Mouse (Mus musculus): ENCODE results near the gene D630039A03Rik. TPM values are rescaled to one million over a fixed set of nuclear protein-coding genes. Genes with fewer than 3 reads are reported as not detected.

Gene D630039A03Rik
- polyA plus RNA-seq (2015; fragmentation: Nextera tagmentation; extraction: Ambion mirVana), result not detected in 2 replicates

GRCm38 (mm10) chr4:57916201-57916661 is at the start of gene D630039A03Rik:
TSS of gene D630039A03Rik (minus strand) at chr4:57916297.

GRCm38 (mm10) chr4:57956029-57956960 is 40.2 kb upstream of the D630039A03Rik start, which contains the start of gene Txn1:
TSS of gene Txn1 (minus strand) at chr4:57956411.

Other genes with a start within 250 kb of the D630039A03Rik start
- 18.6 and 20.4 TPM in 2 replicates for gene Akap2, start 198.6 kb downstream of the D630039A03Rik start, polyA plus RNA-seq (2015; fragmentation: Nextera tagmentation; extraction: Ambion mirVana)
- gene Txn1, start 40.1 kb upstream of the D630039A03Rik start, polyA plus RNA-seq (2015; fragmentation: Nextera tagmentation; extraction: Ambion mirVana), result 196 and 222 TPM in 2 replicates
- not detected in 2 replicates for gene Txndc8, start 92.8 kb upstream of the D630039A03Rik start, polyA plus RNA-seq (2015; fragmentation: Nextera tagmentation; extraction: Ambion mirVana)

Data from skeletal muscle tissue, postnatal 0 days (tissue).